Mouse (Mus musculus): Measurements from ENCODE around the gene Prkca.
A peak's percentile ranks its signal among the peaks of the same experiment; 100 is the strongest.

Gene Prkca

GRCm38 (mm10) chr11:108171260-108171659 is 172.5 kb downstream of the Prkca start:
- DNase-seq (ENCODE audit: inconsistent age in 2 of 2, low spot score in 1 of 2), result no peak

GRCm38 (mm10) chr11:108170107-108170506 is 173.6 kb downstream of the Prkca start:
- DNase-seq (ENCODE audit: inconsistent age in 2 of 2, low spot score in 1 of 2), result no peak

- DNase-seq (ENCODE audit: inconsistent age in 2 of 2, low spot score in 1 of 2), result no peak
Measured at GRCm38 (mm10) chr11:108165725-108166124, 178.0 kb downstream of the Prkca start.

GRCm38 (mm10) chr11:108162639-108163038 is 181.1 kb downstream of the Prkca start:
- DNase-seq (ENCODE audit: inconsistent age in 2 of 2, low spot score in 1 of 2), result no peak

- no peak for DNase-seq (ENCODE audit: inconsistent age in 2 of 2, low spot score in 1 of 2)
Measured at GRCm38 (mm10) chr11:108162110-108162509, 181.6 kb downstream of the Prkca start.

- no peak for DNase-seq (ENCODE audit: inconsistent age in 2 of 2, low spot score in 1 of 2)
Measured at GRCm38 (mm10) chr11:108160056-108160455, 183.7 kb downstream of the Prkca start.

GRCm38 (mm10) chr11:108158046-108158445 is 185.7 kb downstream of the Prkca start:
- no peak for DNase-seq (ENCODE audit: inconsistent age in 2 of 2, low spot score in 1 of 2)

GRCm38 (mm10) chr11:108157074-108157473 is 186.7 kb downstream of the Prkca start:
- DNase-seq (ENCODE audit: inconsistent age in 2 of 2, low spot score in 1 of 2), result no peak

GRCm38 (mm10) chr11:108156107-108156506 is 187.6 kb downstream of the Prkca start:
- no peak for DNase-seq (ENCODE audit: inconsistent age in 2 of 2, low spot score in 1 of 2)

GRCm38 (mm10) chr11:108155088-108155580 is 188.6 kb downstream of the Prkca start:
- no peak for DNase-seq (ENCODE audit: inconsistent age in 2 of 2, low spot score in 1 of 2)

GRCm38 (mm10) chr11:108153997-108154841 is 189.5 kb downstream of the Prkca start:
- DNase-seq (ENCODE audit: inconsistent age in 2 of 2, low spot score in 1 of 2), result no peak

- DNase-seq (ENCODE audit: inconsistent age in 2 of 2, low spot score in 1 of 2), result no peak
Measured at GRCm38 (mm10) chr11:108152591-108152990, 191.1 kb downstream of the Prkca start.

GRCm38 (mm10) chr11:108150410-108150809 is 193.3 kb downstream of the Prkca start:
- DNase-seq (ENCODE audit: inconsistent age in 2 of 2, low spot score in 1 of 2), result no peak

GRCm38 (mm10) chr11:108149187-108149586 is 194.5 kb downstream of the Prkca start:
- DNase-seq (ENCODE audit: inconsistent age in 2 of 2, low spot score in 1 of 2), result no peak

GRCm38 (mm10) chr11:108148491-108148890 is 195.2 kb downstream of the Prkca start:
- no peak for DNase-seq (ENCODE audit: inconsistent age in 2 of 2, low spot score in 1 of 2)

GRCm38 (mm10) chr11:108145752-108146496 is 197.8 kb downstream of the Prkca start:
- no peak for DNase-seq (ENCODE audit: inconsistent age in 2 of 2, low spot score in 1 of 2)

- DNase-seq (ENCODE audit: inconsistent age in 2 of 2, low spot score in 1 of 2), result no peak
Measured at GRCm38 (mm10) chr11:108145128-108145527, 198.6 kb downstream of the Prkca start.

- no peak for DNase-seq (ENCODE audit: inconsistent age in 2 of 2, low spot score in 1 of 2)
Measured at GRCm38 (mm10) chr11:108143739-108144138, 200.0 kb downstream of the Prkca start.

GRCm38 (mm10) chr11:108140028-108140427 is 203.7 kb downstream of the Prkca start:
- peak in 1 of 2 experiments; percentile 30 for DNase-seq (ENCODE audit: inconsistent age in 2 of 2, low spot score in 1 of 2)

- no peak for DNase-seq (ENCODE audit: inconsistent age in 2 of 2, low spot score in 1 of 2)
Measured at GRCm38 (mm10) chr11:108136341-108136740, 207.4 kb downstream of the Prkca start.

GRCm38 (mm10) chr11:108135407-108136159 is 208.1 kb downstream of the Prkca start:
- DNase-seq (ENCODE audit: inconsistent age in 2 of 2, low spot score in 1 of 2), result no peak

All from adrenal gland, adult (tissue).